Mouse (Mus musculus) limb, embryonic 12.5 days (tissue): ENCODE data around the gene Pih1d1. TPM values are rescaled to one million over a fixed set of nuclear protein-coding genes. Genes with fewer than 3 reads are reported as not detected.
"Not testable (repeated sequence)": the region's sequence is repeated elsewhere in the genome, so short reads cannot be mapped to it uniquely, and the experiment has no call there.

ENCODE experiments used
- ATAC-seq: fragments of 200-750 bp; cut with Nextera tagmentation; 2 replicates; pipeline ENCODE4 v1.8.0; 2017; ENCODE audit warnings: low read depth, moderate TSS enrichment; ENCODE audit not compliant: insufficient number of reproducible peaks, insufficient read depth, low FRiP score, low TSS enrichment
- H3K27ac ChIP-seq: fragments of 300-500 bp; sonication (generic); 2 replicates; pipeline ENCODE4 v1.5.1; 2016; ENCODE audit warnings: mild to moderate bottlenecking, moderate library complexity
- H3K27me3 ChIP-seq: fragments of 300-500 bp; sonication (generic); 2 replicates; pipeline ENCODE4 v1.6.1; 2016; ENCODE audit warnings: mild to moderate bottlenecking, moderate library complexity
- H3K36me3 ChIP-seq: fragments of 300-500 bp; sonication (generic); 2 replicates; pipeline ENCODE4 v1.6.1; 2016; ENCODE audit warnings: mild to moderate bottlenecking, moderate library complexity
- H3K4me1 ChIP-seq: fragments of 300-500 bp; sonication (generic); replicated peaks from 2 replicates; pipeline ENCODE4 v1.6.1; 2016
- H3K4me2 ChIP-seq: fragments of 300-500 bp; sonication (generic); 2 replicates; pipeline ENCODE4 v1.6.1; 2016; ENCODE audit warnings: mild to moderate bottlenecking, moderate library complexity
- H3K4me3 ChIP-seq: fragments of 300-500 bp; sonication (generic); replicated peaks from 2 replicates; pipeline ENCODE4 v1.5.1; 2016; ENCODE audit warnings: mild to moderate bottlenecking
- H3K9ac ChIP-seq: fragments of 300-500 bp; sonication (generic); replicated peaks from 2 replicates; pipeline ENCODE4 v1.6.1; 2016; ENCODE audit warnings: mild to moderate bottlenecking, moderate library complexity
- H3K9me3 ChIP-seq: fragments of 300-500 bp; sonication (generic); 2 replicates; pipeline ENCODE4 v1.6.1; 2016; ENCODE audit warnings: mild to moderate bottlenecking, moderate library complexity
- WGBS: fragments of 180-500 bp; shearing (Covaris S2); methylation state at CpG from one replicate; pipeline ENCODE4 v1.1.7; 2016; 5-methylcytosine and 5-hydroxymethylcytosine counted together
- polyA plus RNA-seq: library from polyadenylated mRNA; unstranded; fragments of >200 nt; fragmentation: Nextera tagmentation; extraction: Ambion mirVana; gene quantifications from 2 replicates; pipeline ENCODE4 v1.2.1, GENCODE M21; 2016

The Pih1d1 gene
- polyA plus RNA-seq, 1 experiment from 2014 or later, result 93.0 TPM

- H3K9me3 ChIP-seq, result peaks cover 36% of the 10 kb centered on the region
- H3K4me3 ChIP-seq, result no peak overlapping the region
- H3K27ac ChIP-seq, result no peak overlapping the region
- H3K4me1 ChIP-seq, result peaks cover under 1% of the 10 kb centered on the region; the same call in 1 of the 2 replicates
- no peak for ATAC-seq
- H3K4me2 ChIP-seq, result no peak overlapping the region
- H3K36me3 ChIP-seq, result no peaks in the 10 kb centered on the region
- 93% methylated on average over 3 of the region's 3 CpGs for WGBS
- H3K9ac ChIP-seq, result no peak overlapping the region
- peaks cover 97% of the 10 kb centered on the region for H3K27me3 ChIP-seq
Measured at GRCm38 (mm10) chr7:45169495-45169894, 15.4 kb downstream of the Pih1d1 start.

DNA sequence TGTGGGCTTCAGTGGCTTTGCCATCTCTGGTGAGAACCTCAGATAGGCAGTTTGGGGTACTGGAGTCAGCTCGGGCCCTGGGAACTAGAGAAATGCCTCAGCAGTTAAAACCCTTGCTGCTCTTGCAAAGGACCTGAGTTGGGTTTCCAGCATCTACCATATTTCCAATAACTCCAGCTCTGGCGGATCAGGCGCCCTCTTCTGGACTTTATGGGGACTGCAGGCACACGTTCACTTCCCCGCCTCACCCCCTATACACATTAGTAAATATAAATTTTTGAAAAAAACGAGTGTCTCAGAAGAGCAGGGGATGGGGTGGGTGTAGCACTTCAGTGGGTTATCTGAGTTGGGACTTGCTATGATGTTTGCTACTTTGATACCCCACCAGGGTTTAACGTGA lies 18.9 kb downstream of the Pih1d1 start:
- Histone ChIP-seq H3K27ac (no peak overlapping the region), H3K27me3 (peaks cover 97% of the 10 kb centered on the region), H3K4me1 (peaks cover 16% of the 10 kb centered on the region), H3K9me3 (peaks cover 33% of the 10 kb centered on the region), H3K36me3 (no peaks in the 10 kb centered on the region), H3K4me3 (no peak overlapping the region), H3K4me2 (no peak overlapping the region), H3K9ac (no peak overlapping the region)
- 55% methylated on average over 7 of the region's 7 CpGs for WGBS
- ATAC-seq, result no peak

GRCm38 (mm10) chr7:45173772-45174171 lies 19.7 kb downstream of the Pih1d1 start:
- H3K9me3 ChIP-seq, result peaks cover 31% of the 10 kb centered on the region
- H3K4me1 ChIP-seq, result peaks cover 16% of the 10 kb centered on the region
- H3K9ac ChIP-seq, H3K4me3 ChIP-seq, H3K36me3 ChIP-seq, H3K4me2 ChIP-seq, H3K27ac ChIP-seq, ATAC-seq: not testable (repeated sequence)
- peaks cover 97% of the 10 kb centered on the region for H3K27me3 ChIP-seq
- 64% methylated on average over 1 of the region's 1 CpGs for WGBS

- H3K4me3 ChIP-seq, result peak overlapping the region; percentile 17
- peaks cover 21% of the 10 kb centered on the region for H3K9me3 ChIP-seq
- peaks cover 16% of the 10 kb centered on the region for H3K4me1 ChIP-seq
- no peaks in the 10 kb centered on the region for H3K36me3 ChIP-seq
- peaks cover 97% of the 10 kb centered on the region for H3K27me3 ChIP-seq
- WGBS, result 4% methylated on average over 28 of the region's 29 CpGs
- no peak for ATAC-seq
- H3K4me2 ChIP-seq, result peak overlapping the region; percentile 30
- no peak overlapping the region for H3K27ac ChIP-seq
- no peak overlapping the region for H3K9ac ChIP-seq
Measured at GRCm38 (mm10) chr7:45174567-45175280, 20.6 kb downstream of the Pih1d1 start.

GRCm38 (mm10) chr7:45175398-45175797 lies 21.3 kb downstream of the Pih1d1 start:
- peaks cover 97% of the 10 kb centered on the region for H3K27me3 ChIP-seq
- H3K4me3 ChIP-seq, result peak overlapping the region; percentile 29; the same call in 1 of the 2 replicates
- H3K4me1 ChIP-seq, result peaks cover 16% of the 10 kb centered on the region
- ATAC-seq, result no peak
- 0 out of 2 replicates have a peak overlapping the region, but pooled peaks have one; percentile 37 for H3K9ac ChIP-seq
- H3K4me2 ChIP-seq, result no peak overlapping the region
- H3K36me3 ChIP-seq, result no peaks in the 10 kb centered on the region
- peaks cover 14% of the 10 kb centered on the region for H3K9me3 ChIP-seq
- H3K27ac ChIP-seq, result no peak overlapping the region
- WGBS, result 4% methylated on average over 13 of the region's 13 CpGs

GRCm38 (mm10) chr7:45175929-45176328 lies 21.8 kb downstream of the Pih1d1 start:
- 1% methylated on average over 23 of the region's 23 CpGs for WGBS
- Histone ChIP-seq H3K9ac (peak overlapping the region; percentile 37; the same call in 1 of the 2 replicates), H3K4me3 (peak overlapping the region; percentile 29), H3K9me3 (peaks cover 9% of the 10 kb centered on the region), H3K36me3 (no peaks in the 10 kb centered on the region), H3K4me2 (peak overlapping the region; percentile 47), H3K4me1 (peaks cover 16% of the 10 kb centered on the region), H3K27me3 (peaks cover 97% of the 10 kb centered on the region), H3K27ac (no peak overlapping the region)
- no peak for ATAC-seq

- Histone ChIP-seq H3K9me3 (peaks cover 6% of the 10 kb centered on the region), H3K4me3 (peak overlapping the region; percentile 29), H3K9ac (peak overlapping the region; percentile 37; the same call in 1 of the 2 replicates), H3K36me3 (no peaks in the 10 kb centered on the region), H3K4me1 (peaks cover 19% of the 10 kb centered on the region), H3K27me3 (peaks cover 97% of the 10 kb centered on the region), H3K27ac (no peak overlapping the region), H3K4me2 (peak overlapping the region; percentile 47)
- 3% methylated on average over 30 of the region's 31 CpGs for WGBS
- no peak for ATAC-seq
Measured at GRCm38 (mm10) chr7:45176356-45176755, 22.3 kb downstream of the Pih1d1 start.

- Histone ChIP-seq H3K9ac (no peak overlapping the region), H3K4me2 (no peak overlapping the region), H3K36me3 (no peaks in the 10 kb centered on the region), H3K9me3 (no peaks in the 10 kb centered on the region; the same call in 1 of the 2 replicates), H3K4me1 (peaks cover 28% of the 10 kb centered on the region), H3K4me3 (no peak overlapping the region), H3K27ac (no peak overlapping the region), H3K27me3 (peaks cover 98% of the 10 kb centered on the region)
- no peak for ATAC-seq
- WGBS, result 22% methylated on average over 7 of the region's 7 CpGs
Measured at GRCm38 (mm10) chr7:45178550-45178949, 24.4 kb downstream of the Pih1d1 start.

DNA sequence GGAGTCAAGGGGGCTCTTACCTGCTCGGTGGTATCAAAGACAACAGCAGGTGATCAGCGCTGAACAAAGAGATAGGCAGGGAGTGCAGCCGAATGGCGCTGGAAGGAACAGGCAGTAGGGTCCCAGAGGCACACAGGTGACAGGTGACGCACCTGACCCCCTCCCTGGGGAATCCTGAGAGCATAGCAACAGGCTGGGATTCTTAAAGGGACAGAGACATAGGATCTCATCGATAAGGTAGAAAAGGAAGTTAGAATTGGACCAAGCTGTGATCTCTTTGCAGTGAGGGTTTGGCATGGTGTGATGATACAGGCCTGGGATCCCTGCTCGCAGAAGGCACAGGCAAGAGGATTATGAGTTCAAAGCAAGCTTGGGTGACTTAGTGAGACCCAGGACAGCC lies 25.4 kb downstream of the Pih1d1 start, which contains the start of gene Gfy:
Gfy (minus strand) TSS at position 101 of the 400 bp plus-strand sequence.
- no peak within 1 kb of the TSS for H3K9ac ChIP-seq
- no peak within 1 kb of the TSS for H3K27ac ChIP-seq
- no peak within 1 kb of the TSS for H3K4me3 ChIP-seq
- no peaks in the 10 kb centered on the region for H3K36me3 ChIP-seq
- ATAC-seq, result no peak
- H3K27me3 ChIP-seq, result peaks cover 100% of the 10 kb centered on the region
- H3K4me2 ChIP-seq, result no peak within 1 kb of the TSS
- 27% methylated on average over 7 of the region's 7 CpGs for WGBS
- peaks cover 27% of the 10 kb centered on the region for H3K4me1 ChIP-seq
- no peaks in the 10 kb centered on the region; the same call in 1 of the 2 replicates for H3K9me3 ChIP-seq

GRCm38 (mm10) chr7:45180896-45181477 lies 26.9 kb downstream of the Pih1d1 start, which contains the start of gene Pth2:
TSS of gene Pth2 (plus strand) at chr7:45180995.
- H3K27me3 ChIP-seq, result peaks cover 99% of the 10 kb centered on the region
- no peak for ATAC-seq
- peak within 1 kb of the TSS; percentile 23; the same call in 1 of the 2 replicates for H3K4me2 ChIP-seq
- 11% methylated on average over 20 of the region's 20 CpGs for WGBS
- no peak within 1 kb of the TSS for H3K27ac ChIP-seq
- no peaks in the 10 kb centered on the region for H3K36me3 ChIP-seq
- H3K4me3 ChIP-seq, result peak within 1 kb of the TSS; percentile 19; the same call in 1 of the 2 replicates
- H3K9ac ChIP-seq, result no peak within 1 kb of the TSS
- H3K9me3 ChIP-seq, result no peaks in the 10 kb centered on the region; the same call in 1 of the 2 replicates
- H3K4me1 ChIP-seq, result peaks cover 23% of the 10 kb centered on the region

- WGBS, result 3% methylated on average over 35 of the region's 35 CpGs
- peak overlapping the region; percentile 19; the same call in 1 of the 2 replicates for H3K4me3 ChIP-seq
- H3K9ac ChIP-seq, result no peak overlapping the region
- no peak for ATAC-seq
- no peak overlapping the region for H3K27ac ChIP-seq
- no peaks in the 10 kb centered on the region for H3K36me3 ChIP-seq
- H3K27me3 ChIP-seq, result peaks cover 99% of the 10 kb centered on the region
- H3K9me3 ChIP-seq, result no peaks in the 10 kb centered on the region; the same call in 1 of the 2 replicates
- H3K4me1 ChIP-seq, result peaks cover 22% of the 10 kb centered on the region
- peak overlapping the region; percentile 23; the same call in 1 of the 2 replicates for H3K4me2 ChIP-seq
Measured at GRCm38 (mm10) chr7:45181540-45181939, 27.4 kb downstream of the Pih1d1 start.
